Mouse (Mus musculus) limb, embryonic 12.5 days (tissue): Measurements from ENCODE around the gene Rbbp4. TPM values are rescaled to one million over a fixed set of nuclear protein-coding genes. Genes with fewer than 3 reads are reported as not detected.

Experiments used
- ATAC-seq: fragments of 200-750 bp; cut with Nextera tagmentation; 2 replicates; pipeline ENCODE4 v1.8.0; 2017; ENCODE audit warnings: low read depth, moderate TSS enrichment; ENCODE audit not compliant: insufficient number of reproducible peaks, insufficient read depth, low FRiP score, low TSS enrichment
- H3K27ac ChIP-seq: fragments of 300-500 bp; sonication (generic); 2 replicates; pipeline ENCODE4 v1.5.1; 2016; ENCODE audit warnings: mild to moderate bottlenecking, moderate library complexity
- H3K27me3 ChIP-seq: fragments of 300-500 bp; sonication (generic); 2 replicates; pipeline ENCODE4 v1.6.1; 2016; ENCODE audit warnings: mild to moderate bottlenecking, moderate library complexity
- H3K36me3 ChIP-seq: fragments of 300-500 bp; sonication (generic); 2 replicates; pipeline ENCODE4 v1.6.1; 2016; ENCODE audit warnings: mild to moderate bottlenecking, moderate library complexity
- H3K4me1 ChIP-seq: fragments of 300-500 bp; sonication (generic); replicated peaks from 2 replicates; pipeline ENCODE4 v1.6.1; 2016
- H3K4me2 ChIP-seq: fragments of 300-500 bp; sonication (generic); 2 replicates; pipeline ENCODE4 v1.6.1; 2016; ENCODE audit warnings: mild to moderate bottlenecking, moderate library complexity
- H3K4me3 ChIP-seq: fragments of 300-500 bp; sonication (generic); replicated peaks from 2 replicates; pipeline ENCODE4 v1.5.1; 2016; ENCODE audit warnings: mild to moderate bottlenecking
- H3K9ac ChIP-seq: fragments of 300-500 bp; sonication (generic); replicated peaks from 2 replicates; pipeline ENCODE4 v1.6.1; 2016; ENCODE audit warnings: mild to moderate bottlenecking, moderate library complexity
- H3K9me3 ChIP-seq: fragments of 300-500 bp; sonication (generic); 2 replicates; pipeline ENCODE4 v1.6.1; 2016; ENCODE audit warnings: mild to moderate bottlenecking, moderate library complexity
- WGBS: fragments of 180-500 bp; shearing (Covaris S2); methylation state at CpG from one replicate; pipeline ENCODE4 v1.1.7; 2016; 5-methylcytosine and 5-hydroxymethylcytosine counted together
- polyA plus RNA-seq: library from polyadenylated mRNA; unstranded; fragments of >200 nt; fragmentation: Nextera tagmentation; extraction: Ambion mirVana; gene quantifications from 2 replicates; pipeline ENCODE4 v1.2.1, GENCODE M21; 2016

Rbbp4 gene
- polyA plus RNA-seq, 1 experiment from 2014 or later = 606 TPM

DNA sequence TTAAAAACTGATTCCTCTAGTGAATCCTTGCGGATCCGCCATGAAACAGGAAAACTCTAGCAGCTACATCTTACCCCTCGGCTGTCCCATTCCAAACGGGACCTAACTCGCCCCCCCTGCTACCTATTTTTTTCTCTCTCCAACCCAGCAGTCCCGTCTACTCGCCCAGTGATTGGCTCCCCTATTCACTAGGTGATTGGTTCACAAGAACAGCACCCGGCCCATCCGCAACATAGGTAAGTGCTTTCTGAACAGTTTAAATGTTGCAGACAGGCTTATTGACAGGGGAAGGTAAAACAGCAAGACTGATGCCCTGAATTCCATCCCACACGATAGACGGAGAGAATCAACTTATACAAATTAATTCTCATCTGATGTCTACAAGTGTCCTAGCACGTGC is 18.0 kb upstream of the Rbbp4 start:
- H3K9me3 ChIP-seq = no peaks in the 10 kb centered on the region
- H3K4me2 ChIP-seq = no peak overlapping the region
- H3K36me3 ChIP-seq = peaks cover 50% of the 10 kb centered on the region
- no peaks in the 10 kb centered on the region for H3K27me3 ChIP-seq
- no peak for ATAC-seq
- H3K4me3 ChIP-seq = no peak overlapping the region
- no peak overlapping the region for H3K9ac ChIP-seq
- H3K27ac ChIP-seq = no peak overlapping the region
- WGBS = 90% methylated on average over 12 of the region's 12 CpGs
- no peaks in the 10 kb centered on the region for H3K4me1 ChIP-seq

DNA sequence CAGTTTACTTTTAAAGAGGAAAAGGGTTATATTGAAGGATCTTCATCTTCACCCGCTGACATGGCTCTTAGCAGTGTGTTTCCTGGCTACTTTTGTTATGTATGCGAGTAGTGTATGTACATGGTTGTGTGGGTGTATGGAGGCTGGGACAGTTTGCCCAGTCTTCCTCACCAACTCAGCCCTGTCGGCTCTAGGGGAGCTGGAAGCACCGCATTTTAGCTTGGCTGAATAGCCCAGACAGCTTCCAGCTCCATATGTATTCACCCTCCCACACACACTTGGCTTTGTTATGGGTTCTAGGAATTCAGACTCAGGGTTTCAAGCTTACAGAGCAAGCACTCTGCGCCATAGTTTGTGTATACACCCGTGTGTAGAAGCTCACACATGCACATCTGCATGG is 15.9 kb upstream of the Rbbp4 start:
- Histone ChIP-seq H3K27ac (no peak overlapping the region), H3K9ac (no peak overlapping the region), H3K9me3 (no peaks in the 10 kb centered on the region), H3K4me3 (no peak overlapping the region), H3K4me2 (no peak overlapping the region), H3K36me3 (peaks cover 48% of the 10 kb centered on the region), H3K27me3 (no peaks in the 10 kb centered on the region), H3K4me1 (no peaks in the 10 kb centered on the region)
- WGBS = 79% methylated on average over 6 of the region's 6 CpGs
- no peak for ATAC-seq

DNA sequence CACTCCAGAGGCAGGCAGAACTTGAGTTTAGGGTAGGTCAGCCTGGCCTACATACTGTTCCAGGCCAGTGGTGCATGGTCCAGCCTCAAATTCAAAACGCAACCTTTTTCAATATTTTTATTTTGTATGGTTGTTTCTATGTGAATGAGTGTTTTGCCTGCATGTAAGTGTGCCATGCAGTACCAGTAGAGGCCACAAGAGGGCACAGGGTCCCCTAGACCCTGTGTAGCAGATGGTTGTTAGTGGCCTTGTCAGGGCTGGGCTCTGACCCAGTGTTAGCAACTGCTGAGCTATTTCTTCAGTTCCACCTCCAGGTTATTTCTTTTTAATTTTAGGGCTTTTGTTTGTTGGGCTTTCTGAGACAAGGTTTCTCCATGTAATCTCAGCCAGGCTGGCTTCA is 15.5 kb upstream of the Rbbp4 start:
- no peaks in the 10 kb centered on the region for H3K4me1 ChIP-seq
- no peak overlapping the region for H3K27ac ChIP-seq
- H3K9me3 ChIP-seq = no peaks in the 10 kb centered on the region
- WGBS = 12% methylated on average over 1 of the region's 1 CpGs
- H3K4me2 ChIP-seq = no peak overlapping the region
- H3K4me3 ChIP-seq = no peak overlapping the region
- no peaks in the 10 kb centered on the region for H3K27me3 ChIP-seq
- no peak for ATAC-seq
- peaks cover 48% of the 10 kb centered on the region for H3K36me3 ChIP-seq
- no peak overlapping the region for H3K9ac ChIP-seq

GRCm38 (mm10) chr4:129346481-129347154 is 11.4 kb upstream of the Rbbp4 start:
- no peak overlapping the region for H3K27ac ChIP-seq
- H3K9me3 ChIP-seq = no peaks in the 10 kb centered on the region
- H3K4me2 ChIP-seq = no peak overlapping the region
- no peak overlapping the region for H3K9ac ChIP-seq
- no peak for ATAC-seq
- peaks cover 60% of the 10 kb centered on the region for H3K36me3 ChIP-seq
- WGBS = 81% methylated on average over 15 of the region's 15 CpGs
- H3K4me1 ChIP-seq = no peaks in the 10 kb centered on the region
- no peaks in the 10 kb centered on the region for H3K27me3 ChIP-seq
- H3K4me3 ChIP-seq = no peak overlapping the region

DNA sequence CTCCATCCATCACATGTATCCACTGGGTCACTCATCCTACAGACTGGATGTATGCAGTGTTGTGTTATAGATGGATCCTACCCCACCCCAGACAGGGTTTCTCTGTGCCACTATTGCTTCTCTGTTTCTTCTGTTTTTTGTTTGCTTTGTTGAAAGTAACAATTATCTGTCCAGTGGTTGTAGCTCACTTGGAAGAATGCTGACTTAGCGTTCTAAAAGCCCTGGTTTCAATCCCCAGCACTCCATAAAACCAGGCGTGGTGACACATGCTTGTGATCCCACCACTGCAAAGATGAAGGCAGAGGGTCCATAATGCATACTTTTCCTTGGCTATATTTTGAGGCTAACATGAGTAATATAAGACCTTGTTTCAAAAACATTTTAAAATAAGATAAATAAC is 7.5 kb upstream of the Rbbp4 start:
- H3K36me3 ChIP-seq = peaks cover 57% of the 10 kb centered on the region
- 72% methylated on average over 2 of the region's 2 CpGs for WGBS
- H3K9me3 ChIP-seq = no peaks in the 10 kb centered on the region
- H3K4me1 ChIP-seq = no peaks in the 10 kb centered on the region
- no peak overlapping the region for H3K4me2 ChIP-seq
- no peak overlapping the region for H3K9ac ChIP-seq
- no peak overlapping the region for H3K27ac ChIP-seq
- ATAC-seq = no peak
- no peaks in the 10 kb centered on the region for H3K27me3 ChIP-seq
- no peak overlapping the region for H3K4me3 ChIP-seq

GRCm38 (mm10) chr4:129341888-129342287 is 6.7 kb upstream of the Rbbp4 start:
- Histone ChIP-seq H3K27me3 (no peaks in the 10 kb centered on the region), H3K9me3 (no peaks in the 10 kb centered on the region), H3K27ac (no peak overlapping the region), H3K4me1 (no peaks in the 10 kb centered on the region), H3K4me2 (no peak overlapping the region), H3K4me3 (no peak overlapping the region), H3K9ac (no peak overlapping the region), H3K36me3 (peaks cover 53% of the 10 kb centered on the region)
- 77% methylated on average over 1 of the region's 1 CpGs for WGBS
- ATAC-seq = no peak

- Histone ChIP-seq H3K4me1 (no peaks in the 10 kb centered on the region), H3K9ac (no peak overlapping the region), H3K27me3 (no peaks in the 10 kb centered on the region), H3K4me3 (no peak overlapping the region), H3K36me3 (peaks cover 32% of the 10 kb centered on the region), H3K9me3 (no peaks in the 10 kb centered on the region), H3K4me2 (no peak overlapping the region), H3K27ac (no peak overlapping the region)
- no peak for ATAC-seq
- 90% methylated on average over 3 of the region's 3 CpGs for WGBS
Observed at GRCm38 (mm10) chr4:129339743-129340142, 4.6 kb upstream of the Rbbp4 start.

GRCm38 (mm10) chr4:129336291-129336690 is 1.1 kb upstream of the Rbbp4 start:
- H3K9me3 ChIP-seq = no peaks in the 10 kb centered on the region
- peak overlapping the region; percentile 96 for H3K4me3 ChIP-seq
- peak overlapping the region; percentile 96 for H3K27ac ChIP-seq
- H3K9ac ChIP-seq = peak overlapping the region; percentile 58
- H3K4me1 ChIP-seq = peaks cover 21% of the 10 kb centered on the region
- peak overlapping the region; percentile 66 for H3K4me2 ChIP-seq
- no peak for ATAC-seq
- WGBS = 48% methylated on average over 14 of the region's 14 CpGs
- H3K27me3 ChIP-seq = no peaks in the 10 kb centered on the region
- H3K36me3 ChIP-seq = peaks cover 24% of the 10 kb centered on the region

DNA sequence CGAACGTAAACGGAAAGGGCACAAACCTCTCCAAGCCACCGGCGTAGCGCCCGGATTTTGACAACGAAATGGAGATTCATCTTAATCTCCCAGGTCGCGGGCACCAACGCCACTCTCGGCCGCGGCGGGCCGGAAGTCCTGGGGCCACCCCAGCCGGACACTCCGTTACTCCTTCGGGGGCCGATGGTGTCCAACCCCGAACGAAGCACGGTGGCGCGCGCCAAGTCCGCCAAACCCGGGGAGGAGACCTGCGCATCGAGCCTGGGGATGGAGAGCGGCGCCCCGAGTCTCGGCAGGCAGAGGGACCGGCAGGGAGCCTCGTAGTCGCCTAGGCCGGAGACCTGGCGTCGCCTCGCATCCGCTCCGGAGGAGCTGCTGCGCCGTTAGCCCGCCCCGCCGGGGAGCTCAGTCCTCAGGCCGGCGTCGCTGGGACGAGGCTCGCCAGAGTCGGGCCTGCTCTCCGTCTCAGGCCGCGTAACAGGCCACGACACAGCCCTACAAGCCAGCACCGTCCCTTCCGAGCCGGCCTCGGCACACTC is 424 bp downstream of the Rbbp4 start:
- Histone ChIP-seq H3K9me3 (no peaks in the 10 kb centered on the region), H3K27me3 (no peaks in the 10 kb centered on the region)

DNA sequence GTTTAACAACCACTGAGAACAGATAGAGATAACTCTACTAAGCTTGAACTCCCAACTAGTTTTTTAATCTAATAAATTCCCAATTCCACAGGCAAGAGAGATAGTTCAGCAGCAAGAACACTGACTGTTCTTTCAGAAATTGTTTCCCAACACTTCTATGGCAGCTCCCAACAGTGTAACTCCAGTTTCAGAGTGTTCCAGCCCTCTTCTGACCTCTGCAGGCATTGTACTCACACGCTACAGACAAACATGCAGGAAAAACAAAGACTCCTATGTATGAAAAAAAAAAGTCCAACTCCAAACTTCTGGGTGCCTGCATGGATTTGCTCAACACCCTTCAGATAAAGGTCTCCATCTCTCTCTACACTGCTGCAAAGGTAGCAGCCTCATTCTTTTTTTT is 2.3 kb downstream of the Rbbp4 start:
- no peaks in the 10 kb centered on the region for H3K27me3 ChIP-seq
- H3K4me1 ChIP-seq = peaks cover 21% of the 10 kb centered on the region
- H3K27ac ChIP-seq = no peak overlapping the region
- 0 out of 2 replicates have a peak overlapping the region, but pooled peaks have one; percentile 31 for H3K9ac ChIP-seq
- H3K36me3 ChIP-seq = peaks cover 56% of the 10 kb centered on the region
- no peak for ATAC-seq
- H3K4me2 ChIP-seq = peak overlapping the region; percentile 65
- no peaks in the 10 kb centered on the region for H3K9me3 ChIP-seq
- WGBS = 65% methylated on average over 1 of the region's 1 CpGs
- H3K4me3 ChIP-seq = peak overlapping the region; percentile 96

More for the DNA sequence above, 424 bp downstream of the Rbbp4 start:
- under 1% methylated on average over 62 of the region's 62 CpGs for WGBS
- Histone ChIP-seq H3K4me1 (peaks cover 21% of the 10 kb centered on the region), H3K9ac (peak overlapping the region; percentile 97), H3K27ac (peak overlapping the region; percentile 96), H3K4me2 (peak overlapping the region; percentile 65), H3K36me3 (peaks cover 39% of the 10 kb centered on the region), H3K4me3 (peak overlapping the region; percentile 96)
- 0 out of 2 replicates have a peak, but pooled peaks have one; percentile 2 for ATAC-seq

DNA sequence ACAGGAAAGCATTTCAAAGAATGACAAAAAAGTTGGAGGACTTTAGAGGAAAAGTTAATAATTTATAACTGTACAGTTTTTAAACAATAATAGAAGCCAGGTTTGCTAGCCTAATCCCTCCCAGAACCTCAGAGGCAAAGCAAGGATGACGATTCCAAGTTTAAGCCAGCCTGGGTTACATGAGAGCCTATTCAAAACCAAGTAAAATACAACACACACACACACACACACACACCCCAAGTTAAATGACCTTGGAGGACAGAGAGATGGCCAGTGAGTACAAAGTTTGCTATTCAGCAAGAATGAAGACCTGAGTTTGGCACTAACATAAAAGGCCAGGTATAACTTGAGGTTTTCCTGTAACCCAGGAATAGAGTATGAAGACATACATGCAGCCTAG is 9.0 kb downstream of the Rbbp4 start:
- WGBS = 82% methylated on average over 1 of the region's 1 CpGs
- ATAC-seq = no peak
- Histone ChIP-seq H3K4me2 (no peak overlapping the region), H3K27ac (no peak overlapping the region), H3K9ac (no peak overlapping the region), H3K4me1 (no peaks in the 10 kb centered on the region), H3K36me3 (peaks cover 90% of the 10 kb centered on the region), H3K4me3 (no peak overlapping the region), H3K27me3 (no peaks in the 10 kb centered on the region), H3K9me3 (no peaks in the 10 kb centered on the region)

DNA sequence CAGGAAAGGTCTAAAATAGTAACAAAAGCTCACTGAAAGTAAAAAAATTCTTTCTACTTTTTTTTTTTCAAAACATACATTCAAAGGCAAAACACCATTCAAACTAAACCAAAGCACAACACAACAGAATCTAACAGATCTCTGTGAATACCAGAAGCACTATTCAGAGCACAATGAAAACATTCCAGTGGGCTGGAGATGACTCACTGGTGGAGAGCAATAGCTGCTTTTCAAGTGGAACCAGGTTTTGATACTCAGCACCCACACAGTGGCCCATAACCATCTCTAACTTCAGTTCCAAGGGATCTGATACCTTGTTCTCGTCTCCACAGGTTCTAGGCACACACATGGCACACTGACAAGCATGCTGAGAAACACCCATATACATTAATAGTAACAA is 10.4 kb downstream of the Rbbp4 start:
- WGBS = 83% methylated on average over 1 of the region's 1 CpGs
- Histone ChIP-seq H3K4me3 (no peak overlapping the region), H3K27ac (no peak overlapping the region), H3K4me1 (no peaks in the 10 kb centered on the region), H3K27me3 (no peaks in the 10 kb centered on the region), H3K36me3 (peaks cover 90% of the 10 kb centered on the region), H3K9me3 (no peaks in the 10 kb centered on the region), H3K4me2 (no peak overlapping the region), H3K9ac (no peak overlapping the region)
- no peak for ATAC-seq
